Mouse (Mus musculus) bone marrow, adult 2 months (tissue): ENCODE results near the gene Inhbb. TPM values are rescaled to one million over a fixed set of nuclear protein-coding genes. Genes with fewer than 3 reads are reported as not detected.
A peak's percentile ranks its signal among the peaks of the same experiment; 100 is the strongest.

Source experiments
- H3K27ac ChIP-seq: fragments of 200-500 bp; 2 replicates; pipeline ENCODE4 v1.5.1; 2012; ENCODE audit warnings: low read depth, mild to moderate bottlenecking, control low read depth, inconsistent platforms, low read length; ENCODE audit not compliant: control insufficient read depth, poor library complexity, insufficient read depth
- H3K4me1 ChIP-seq: fragments of 200-500 bp; 2 replicates; pipeline ENCODE4 v1.6.1; 2011; ENCODE audit warnings: low read length; ENCODE audit not compliant: control insufficient read depth, insufficient read depth
- H3K4me3 ChIP-seq: fragments of 200-500 bp; replicated peaks from 2 replicates; pipeline ENCODE3; 2011; ENCODE audit warnings: mild to moderate bottlenecking, low read depth, low read length, control low read depth; ENCODE audit not compliant: control insufficient read depth
- CTCF ChIP-seq: fragments of 200-500 bp; IDR thresholded peaks from 2 replicates; pipeline ENCODE4 v1.5.1; 2011; ENCODE audit warnings: low read length, control low read depth; ENCODE audit not compliant: control insufficient read depth, insufficient read depth
- POLR2A ChIP-seq: fragments of 200-500 bp; IDR thresholded peaks from 2 replicates; pipeline ENCODE4 v1.6.1; 2011; ENCODE audit warnings: low read depth, mild to moderate bottlenecking, control low read depth, low read length, borderline replicate concordance; ENCODE audit not compliant: control insufficient read depth
- WGBS: fragments of 180-500 bp; shearing (Covaris S2); methylation state at CpG from one replicate; pipeline ENCODE4 v1.1.7; 2018; 5-methylcytosine and 5-hydroxymethylcytosine counted together
- polyA plus RNA-seq: library from polyadenylated mRNA; stranded (reverse); fragments of >200 nt; gene quantifications from 2 replicates; pipeline ENCODE4 v1.2.4, GENCODE M21; 2011; ENCODE audit warnings: low replicate concordance; ENCODE audit not compliant: missing spikeins, insufficient read depth, insufficient read length

The Inhbb gene
- polyA plus RNA-seq, result 0.45 and 0.70 TPM in 2 replicates

DNA sequence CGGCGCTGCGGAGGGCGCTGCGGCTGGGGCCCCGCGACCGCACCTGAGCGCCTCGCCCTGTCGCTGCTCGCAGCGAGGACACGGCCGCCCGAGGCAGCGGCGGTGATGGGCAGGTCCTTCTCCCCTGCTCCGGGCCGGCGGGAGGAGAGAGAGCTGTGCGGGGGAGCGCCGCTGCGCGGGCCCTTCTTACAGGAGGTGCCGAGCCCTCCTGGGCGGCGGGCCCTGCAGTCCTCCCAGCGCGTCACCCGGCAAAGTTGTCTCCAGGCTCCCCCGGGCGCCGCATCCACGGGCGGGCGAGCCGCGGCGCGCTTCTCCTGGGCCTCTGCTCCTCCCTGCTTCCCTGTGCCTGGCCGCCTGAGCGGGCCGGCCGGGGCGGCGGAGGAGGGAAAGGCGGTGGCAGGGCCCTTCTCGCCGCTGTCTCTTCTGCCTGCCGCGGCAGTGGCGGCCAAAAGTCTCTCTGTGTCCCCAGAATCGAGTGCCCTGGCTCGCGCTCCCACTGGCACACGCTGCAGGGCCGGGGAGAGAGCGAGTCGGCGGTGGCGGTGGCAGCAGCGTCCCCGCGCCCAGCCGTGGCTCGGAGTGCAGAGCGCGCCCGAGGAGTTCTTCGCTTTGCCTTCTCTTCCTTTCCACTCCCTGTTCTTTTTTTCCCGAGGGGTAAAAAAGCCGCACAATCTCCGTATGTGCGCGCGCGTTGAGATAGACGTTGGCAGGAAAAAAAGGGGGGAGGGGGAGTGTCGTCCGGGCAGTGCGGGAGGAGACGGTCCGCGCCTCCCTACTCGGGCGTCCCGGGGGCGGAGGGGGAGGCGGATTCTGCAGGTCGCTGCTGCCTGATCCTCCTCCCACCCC is at the start of gene Inhbb:
Gene Inhbb, minus strand, starts transcription at position 673 of the 846 bp plus-strand sequence.
- under 1% methylated on average over 90 of the region's 92 CpGs for WGBS
- Histone ChIP-seq H3K4me1 (no peaks in the 10 kb centered on the region), H3K4me3 (no peak within 1 kb of the TSS), H3K27ac (no peak within 1 kb of the TSS; the same call in 1 of the 2 replicates)
- TF ChIP-seq CTCF (no peak), POLR2A (no peak)

DNA sequence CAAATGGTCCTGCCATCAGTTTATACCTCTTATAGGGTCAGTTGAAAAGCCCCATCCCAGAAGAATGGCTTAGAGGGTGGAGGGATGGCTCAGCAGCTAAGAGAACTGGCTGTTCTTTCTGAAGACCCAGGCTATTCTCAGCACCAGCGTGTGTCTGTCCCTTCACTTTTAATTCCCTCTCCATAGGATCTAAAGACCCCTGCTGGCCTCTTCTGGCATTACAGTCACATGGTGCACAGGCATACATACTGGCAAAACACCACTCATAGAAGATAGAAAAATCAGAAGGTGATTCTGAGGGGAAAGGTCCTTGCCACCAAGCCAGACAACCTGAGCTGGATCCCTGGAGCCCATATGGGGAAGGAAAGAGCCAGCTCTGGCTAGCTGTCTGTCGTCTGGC is 41.3 kb upstream of the Inhbb start:
- TF ChIP-seq POLR2A (no peak), CTCF (no peak)
- no peak overlapping the region for H3K27ac ChIP-seq
- H3K4me3 ChIP-seq, result no peak overlapping the region
- no peaks in the 10 kb centered on the region for H3K4me1 ChIP-seq
- 43% methylated on average over 2 of the region's 2 CpGs for WGBS

DNA sequence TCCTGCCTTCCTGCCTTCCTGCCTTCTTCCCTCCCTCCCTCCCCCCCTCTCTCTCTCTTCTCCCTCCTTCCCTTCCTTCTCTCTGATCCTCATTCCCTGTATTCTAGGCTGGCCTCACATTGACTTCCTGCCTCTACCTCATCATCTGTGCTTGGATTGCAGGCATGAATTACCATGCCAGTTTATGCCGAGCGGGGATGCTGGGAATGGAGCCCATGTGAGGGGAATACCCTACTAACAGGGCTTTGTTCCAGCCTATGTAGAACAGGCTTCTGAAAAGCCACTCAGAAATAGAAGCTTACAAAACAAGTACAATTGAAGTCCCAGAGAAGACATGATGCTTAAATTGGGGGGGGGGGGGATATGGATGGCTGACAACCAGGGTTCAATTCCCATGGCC is 38.0 kb upstream of the Inhbb start:
- 82% methylated on average over 2 of the region's 2 CpGs for WGBS
- 0 out of 2 replicates have a peak, but pooled peaks cover 1% of the 10 kb centered on the region for H3K4me1 ChIP-seq
- H3K4me3 ChIP-seq, result no peak overlapping the region
- TF ChIP-seq POLR2A, result no peak
- no peak for TF ChIP-seq CTCF
- H3K27ac ChIP-seq, result no peak overlapping the region

DNA sequence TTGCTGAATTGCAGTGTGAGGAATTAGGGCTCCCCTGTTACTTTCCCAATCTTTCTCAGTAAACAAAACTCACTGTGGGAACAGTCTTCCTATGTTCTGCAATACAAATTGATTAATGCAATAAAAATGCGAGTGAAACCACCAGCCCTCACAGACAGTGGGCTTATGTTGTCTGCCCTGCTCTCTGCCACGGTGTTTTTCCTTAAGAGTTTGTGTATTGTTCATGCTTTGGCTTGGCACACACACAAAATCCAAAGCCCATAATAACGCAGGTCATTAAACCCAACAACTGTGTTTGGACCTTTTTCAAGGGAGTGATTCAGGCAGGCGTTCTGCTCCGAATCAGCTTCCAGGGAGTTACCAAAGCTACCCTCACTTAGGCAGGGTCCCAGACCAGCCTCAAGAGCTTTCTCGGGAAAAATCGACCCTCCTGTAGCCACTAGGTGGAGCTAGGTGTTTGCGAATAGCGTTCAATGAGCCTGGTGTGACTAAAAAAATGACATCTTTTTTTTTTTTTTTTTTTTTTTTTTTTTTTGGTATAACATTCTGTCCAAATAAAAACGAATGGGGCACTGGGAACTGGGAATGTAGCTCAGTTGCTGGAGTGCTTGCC is 36.1 kb upstream of the Inhbb start:
- Histone ChIP-seq H3K27ac (no peak overlapping the region), H3K4me3 (no peak overlapping the region), H3K4me1 (0 out of 2 replicates have a peak, but pooled peaks cover 1% of the 10 kb centered on the region)
- WGBS, result 10% methylated on average over 10 of the region's 10 CpGs
- TF ChIP-seq CTCF, result peak; percentile 42
- TF ChIP-seq POLR2A, result no peak

DNA sequence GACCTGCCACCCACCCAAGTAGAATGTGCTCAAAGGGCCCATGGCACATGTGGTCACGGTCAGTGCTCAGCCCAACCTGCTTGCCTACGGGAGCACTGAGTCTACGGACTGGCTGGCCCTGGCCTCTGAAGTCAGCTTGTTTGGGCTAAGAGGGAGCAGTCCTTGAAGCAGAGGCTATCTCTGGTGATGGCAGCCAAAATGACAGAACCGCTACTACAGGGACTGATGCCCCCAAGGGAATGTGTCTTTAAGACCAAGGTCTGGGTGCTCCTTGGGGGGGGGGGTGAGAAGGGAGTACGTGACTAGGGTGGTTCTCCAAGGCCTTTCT is 35.4 kb upstream of the Inhbb start:
- Histone ChIP-seq H3K4me1 (0 out of 2 replicates have a peak, but pooled peaks cover 1% of the 10 kb centered on the region), H3K27ac (no peak overlapping the region), H3K4me3 (peak overlapping the region; percentile 2)
- 24% methylated on average over 5 of the region's 5 CpGs for WGBS
- TF ChIP-seq POLR2A (no peak), CTCF (no peak)

DNA sequence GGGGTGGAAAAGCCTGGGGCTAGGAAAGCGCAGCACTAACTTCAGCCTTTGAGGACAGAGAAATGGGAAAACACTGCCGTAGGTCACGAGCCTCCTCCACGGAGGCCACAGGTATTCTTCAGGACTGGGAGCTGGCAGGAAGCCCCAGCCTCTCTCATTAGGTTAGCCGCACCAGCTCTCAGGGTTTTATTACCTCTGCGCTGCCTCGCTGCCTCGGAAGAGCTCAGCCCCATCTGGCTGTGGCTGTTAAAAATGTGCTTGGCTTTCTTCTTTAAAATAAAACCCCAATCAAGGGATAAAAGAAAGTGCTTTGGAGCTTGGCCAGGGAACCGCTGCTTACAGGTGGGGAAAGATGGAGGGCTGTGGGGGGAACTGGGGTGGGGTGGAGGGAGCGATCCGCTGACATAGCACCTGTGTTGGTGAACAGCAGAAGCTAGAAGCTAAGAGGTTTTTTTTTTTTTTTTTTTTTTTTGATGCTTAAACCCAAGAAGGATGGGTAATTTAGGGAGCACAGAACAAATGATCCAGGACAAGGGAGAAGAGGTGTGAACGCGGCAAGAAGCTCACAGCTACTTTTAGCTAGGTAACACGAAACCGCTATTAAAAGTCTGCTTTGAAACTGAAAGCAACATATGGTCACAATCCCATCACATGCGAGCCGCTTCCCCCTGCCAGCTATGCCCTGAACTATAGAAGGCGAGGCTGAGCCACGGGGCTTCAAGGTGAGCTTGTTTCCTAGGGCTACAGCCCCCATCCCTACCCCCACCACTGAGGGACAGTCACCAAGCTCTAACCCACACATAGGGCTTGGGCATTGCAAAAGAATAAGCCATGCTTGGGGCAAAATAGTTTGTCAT is 34.9 kb upstream of the Inhbb start:
- TF ChIP-seq CTCF, result no peak
- TF ChIP-seq POLR2A, result no peak
- Histone ChIP-seq H3K4me3 (peak overlapping the region; percentile 2), H3K4me1 (0 out of 2 replicates have a peak, but pooled peaks cover 1% of the 10 kb centered on the region), H3K27ac (no peak overlapping the region)
- 8% methylated on average over 19 of the region's 19 CpGs for WGBS

DNA sequence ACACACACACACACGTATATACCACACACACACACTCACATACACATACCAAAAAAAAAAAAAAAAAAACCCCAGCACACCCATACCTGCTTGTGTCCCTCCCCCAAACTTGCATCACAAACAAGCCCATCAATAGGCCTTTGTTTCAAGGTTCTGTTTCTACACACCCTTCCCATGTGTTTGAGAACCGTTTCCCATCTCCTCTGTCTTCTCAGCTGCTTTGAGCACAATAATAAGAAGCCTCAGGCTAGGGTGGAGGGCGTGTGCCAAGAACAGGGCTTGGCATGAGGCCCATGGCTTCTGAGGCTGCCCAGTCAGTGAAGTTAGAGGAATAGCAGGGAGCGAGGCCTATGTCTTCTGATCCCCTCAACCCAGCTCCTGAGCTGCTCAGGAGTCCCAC is 31.7 kb upstream of the Inhbb start:
- no peak overlapping the region for H3K4me3 ChIP-seq
- no peak overlapping the region for H3K27ac ChIP-seq
- TF ChIP-seq POLR2A, result no peak
- no peak for TF ChIP-seq CTCF
- 0 out of 2 replicates have a peak, but pooled peaks cover 1% of the 10 kb centered on the region for H3K4me1 ChIP-seq
- 67% methylated on average over 3 of the region's 4 CpGs for WGBS
